ENCODE assay signal across 15 mouse cellular contexts in genomic region chr1:160024339-160024980, GRCm38 (mm10). TPM values are rescaled to one million over a fixed set of nuclear protein-coding genes. Genes with fewer than 3 reads are reported as not detected.
DNase-seq lines count a peak whose midpoint lies in the region; ATAC-seq and TF ChIP-seq lines count a peak whose summit lies in the region.
"Had no signal": no experiment of that assay in that cellular context is flagged by ENCODE, and none has a peak within 500 bp of the region (broad histone marks: within the 10 kb centered on the region; RNA-seq: fewer than 3 reads in every experiment).

No protein-coding gene starts in this region.

- no peak for TF ChIP-seq POLR2A in small intestine, adult 2 months (IDR thresholded peaks at IDR 0.05; ENCODE audit: low read depth, low read length)

- 0 out of 2 replicates have a peak overlapping the region, but pooled peaks have one; percentile 37 for H3K9ac ChIP-seq in liver, embryonic 13.5 days
- no peak overlapping the region for H3K9ac ChIP-seq in forebrain, embryonic 13.5 days
- H3K9ac ChIP-seq: heart, embryonic 15.5 days; limb, embryonic 12.5 days; neural tube, embryonic 13.5 days had no signal

- TF ChIP-seq CTCF in small intestine, adult 2 months (IDR thresholded peaks at IDR 0.05; ENCODE audit: extremely low read depth, insufficient read length, insufficient replicate concordance, low read depth, low read length), result no peak

- no peaks in the 10 kb centered on the region for H3K9me3 ChIP-seq in liver, embryonic 13.5 days (replicated peaks)
- no peaks in the 10 kb centered on the region for H3K9me3 ChIP-seq in embryonic facial prominence, embryonic 10.5 days
- no peaks in the 10 kb centered on the region for H3K9me3 ChIP-seq in forebrain, embryonic 13.5 days (replicated peaks)
- H3K9me3 ChIP-seq: heart, embryonic 15.5 days; limb, embryonic 12.5 days; midbrain, embryonic 10.5 days; neural tube, embryonic 13.5 days had no signal

- H3K4me2 ChIP-seq in liver, embryonic 13.5 days, result peak overlapping the region; percentile 33
- no peak overlapping the region for H3K4me2 ChIP-seq in forebrain, embryonic 13.5 days
- H3K4me2 ChIP-seq: heart, embryonic 15.5 days; limb, embryonic 12.5 days; neural tube, embryonic 13.5 days had no signal

- no peak overlapping the region for H3K4me3 ChIP-seq in liver, embryonic 13.5 days (replicated peaks)
- peak overlapping the region; percentile 26 for H3K4me3 ChIP-seq in small intestine, adult 2 months (ENCODE audit: low read depth, low read length)
- no peak overlapping the region for H3K4me3 ChIP-seq in embryonic facial prominence, embryonic 10.5 days
- H3K4me3 ChIP-seq in forebrain, embryonic 13.5 days, result no peak overlapping the region
- H3K4me3 ChIP-seq: heart, embryonic 15.5 days; limb, embryonic 12.5 days; midbrain, embryonic 10.5 days; neural tube, embryonic 13.5 days had no signal

- intact Hi-C loops in gastrocnemius, postnatal 36 days (cut with DNase I), result no loop called here

- no peaks in the 10 kb centered on the region for H3K36me3 ChIP-seq in liver, embryonic 13.5 days
- H3K36me3 ChIP-seq in small intestine, adult 2 months (ENCODE audit: control insufficient read depth, insufficient read depth, low read length), result no peaks in the 10 kb centered on the region
- no peaks in the 10 kb centered on the region for H3K36me3 ChIP-seq in embryonic facial prominence, embryonic 10.5 days (replicated peaks)
- no peaks in the 10 kb centered on the region for H3K36me3 ChIP-seq in forebrain, embryonic 13.5 days (ENCODE audit: poor library complexity, severe bottlenecking)
- H3K36me3 ChIP-seq: heart, embryonic 15.5 days; limb, embryonic 12.5 days; midbrain, embryonic 10.5 days; neural tube, embryonic 13.5 days had no signal

- no peak overlapping the region for H3K27ac ChIP-seq in liver, embryonic 13.5 days
- H3K27ac ChIP-seq in small intestine, adult 2 months (ENCODE audit: insufficient read depth, low read depth, low read length), result peak overlapping the region; percentile 67
- H3K27ac ChIP-seq in embryonic facial prominence, embryonic 10.5 days (replicated peaks), result no peak overlapping the region
- no peak overlapping the region for H3K27ac ChIP-seq in forebrain, embryonic 13.5 days
- H3K27ac ChIP-seq: heart, embryonic 15.5 days; limb, embryonic 12.5 days; midbrain, embryonic 10.5 days; neural tube, embryonic 13.5 days had no signal

- H3K27me3 ChIP-seq in liver, embryonic 13.5 days, result no peaks in the 10 kb centered on the region
- no peaks in the 10 kb centered on the region for H3K27me3 ChIP-seq in small intestine, adult 2 months (ENCODE audit: control insufficient read depth, insufficient read depth, low read length)
- no peaks in the 10 kb centered on the region for H3K27me3 ChIP-seq in embryonic facial prominence, embryonic 10.5 days (replicated peaks; ENCODE audit: low read depth, poor library complexity, severe bottlenecking)
- H3K27me3 ChIP-seq in forebrain, embryonic 13.5 days, result no peaks in the 10 kb centered on the region
- H3K27me3 ChIP-seq: heart, embryonic 15.5 days; limb, embryonic 12.5 days; neural tube, embryonic 13.5 days had no signal

- ATAC-seq in liver, embryonic 13.5 days (ENCODE audit: low read depth), result peak; percentile 56
- ATAC-seq in forebrain, embryonic 13.5 days, result no peak
- ATAC-seq: intestine, embryonic 16.5 days had no signal

- H3K4me1 ChIP-seq in liver, embryonic 13.5 days (replicated peaks), result peaks cover 23% of the 10 kb centered on the region
- H3K4me1 ChIP-seq in small intestine, adult 2 months (ENCODE audit: control insufficient read depth, insufficient read depth, insufficient read length, low read length), result no peaks in the 10 kb centered on the region; the same call in 1 of the 2 replicates
- peaks cover 3% of the 10 kb centered on the region; the same call in 1 of the 2 replicates for H3K4me1 ChIP-seq in embryonic facial prominence, embryonic 10.5 days
- H3K4me1 ChIP-seq in forebrain, embryonic 13.5 days, result no peaks in the 10 kb centered on the region
- H3K4me1 ChIP-seq: heart, embryonic 15.5 days; limb, embryonic 12.5 days; neural tube, embryonic 13.5 days had no signal

- WGBS in liver, embryonic 13.5 days (ENCODE audit: insufficient replicate concordance), result 31% methylated on average over 10 of the region's 10 CpGs
- 85% methylated on average over 10 of the region's 10 CpGs for WGBS in small intestine, adult 2 months
- 87% methylated on average over 10 of the region's 10 CpGs for WGBS in embryonic facial prominence, embryonic 10.5 days
- 91% methylated on average over 10 of the region's 10 CpGs for WGBS in forebrain, embryonic 13.5 days

- DNase-seq in 416B (ENCODE audit: low read depth), result peak; percentile 71
- DNase-seq in CD8-positive naive resting alpha-beta T cell, adult 2 months (ENCODE audit: low read depth in 2 of 2, low spot score in 2 of 2), result peak; percentile 40 to 55
- no peak for DNase-seq in liver, embryonic 13.5 days
- DNase-seq in gastrocnemius, postnatal 36 days, result no peak
- DNase-seq in embryonic facial prominence, embryonic 10.5 days (ENCODE audit: low spot score), result no peak
- DNase-seq in layer of hippocampus, adult 11-12 months (ENCODE audit: low spot score), result no peak
- DNase-seq: kidney, postnatal 36 days; right cerebral cortex, postnatal 4 days had no signal

RNA-seq across cellular contexts. Expression of gene 4930523C07Rik, which starts 19.7 kb away (rescaled TPM):
- polyA plus RNA-seq in liver, embryonic 13.5 days (2015; fragmentation: Nextera tagmentation; extraction: Ambion mirVana), result 29.8 and 30.3 TPM in 2 replicates
- 2.1 and 2.4 TPM in 2 replicates for polyA plus RNA-seq in small intestine, adult 2 months (2012; rRNA removed)
- total RNA-seq in gastrocnemius, postnatal 36 days (2021), result 1 to 10 TPM; 5.1 to 5.7 TPM
- polyA plus RNA-seq in embryonic facial prominence, embryonic 10.5 days (2016; fragmentation: Nextera tagmentation; extraction: Ambion mirVana), result 2.3 and 3.1 TPM in 2 replicates
- 1.8 TPM in 2 replicates for polyA plus RNA-seq in forebrain, embryonic 13.5 days (2015; fragmentation: Nextera tagmentation; extraction: Ambion mirVana)

Comparison
In these comparisons a context has a peak if more than half of its experiments do, and no peak if none do; other contexts are left out.
1. DNase-seq: peak in 416B (single experiment) and CD8-positive naive resting alpha-beta T cell, adult 2 months (2 of 2); none in liver, embryonic 13.5 days (single experiment), gastrocnemius, postnatal 36 days (0 of 2), embryonic facial prominence, embryonic 10.5 days (single experiment) and layer of hippocampus, adult 11-12 months (single experiment).